Mouse (Mus musculus) limb, embryonic 14.5 days (tissue): ENCODE results near the gene Psmd6. TPM values are rescaled to one million over a fixed set of nuclear protein-coding genes. Genes with fewer than 3 reads are reported as not detected.

ENCODE experiments used
- ATAC-seq: fragments of 200-750 bp; cut with Nextera tagmentation; 2 replicates; pipeline ENCODE4 v1.8.0; 2017; ENCODE audit warnings: low read depth, moderate number of reproducible peaks, moderate TSS enrichment; ENCODE audit not compliant: low FRiP score
- DNase-seq: peaks from one replicate; pipeline ENCODE4 v3.0.0-alpha.2; 2015; ENCODE audit warnings: low spot score
- H3K27ac ChIP-seq: fragments of 300-500 bp; sonication (generic); replicated peaks from 2 replicates; pipeline ENCODE4 v1.5.1; 2014; ENCODE audit warnings: low read depth, mild to moderate bottlenecking, low read length, moderate library complexity, mixed read lengths
- H3K27me3 ChIP-seq: fragments of 300-500 bp; sonication (generic); 2 replicates; pipeline ENCODE4 v1.6.1; 2014; ENCODE audit warnings: low read length, mixed read lengths; ENCODE audit not compliant: control insufficient read depth, insufficient read depth
- H3K36me3 ChIP-seq: fragments of 300-500 bp; sonication (generic); 2 replicates; pipeline ENCODE4 v1.6.1; 2014; ENCODE audit warnings: mild to moderate bottlenecking, low read length, moderate library complexity, mixed read lengths; ENCODE audit not compliant: control insufficient read depth, insufficient read depth
- H3K4me1 ChIP-seq: fragments of 300-500 bp; sonication (generic); 2 replicates; pipeline ENCODE4 v1.6.1; 2014; ENCODE audit warnings: antibody characterized with exemption, low read length, mixed read lengths; ENCODE audit not compliant: control insufficient read depth, insufficient read depth
- H3K4me2 ChIP-seq: fragments of 300-500 bp; sonication (generic); replicated peaks from 2 replicates; pipeline ENCODE4 v1.6.1; 2014; ENCODE audit warnings: low read depth, mild to moderate bottlenecking, low read length, moderate library complexity; ENCODE audit not compliant: severe bottlenecking
- H3K4me3 ChIP-seq: fragments of 300-500 bp; sonication (generic); replicated peaks from 2 replicates; pipeline ENCODE4 v1.5.1; 2014; ENCODE audit warnings: low read length
- H3K9ac ChIP-seq: fragments of 300-500 bp; sonication (generic); 2 replicates; pipeline ENCODE4 v1.6.1; 2014; ENCODE audit warnings: mild to moderate bottlenecking, low read depth, low read length, moderate library complexity; ENCODE audit not compliant: severe bottlenecking
- H3K9me3 ChIP-seq: fragments of 300-500 bp; sonication (generic); 2 replicates; pipeline ENCODE4 v1.6.1; 2016; ENCODE audit warnings: low read length; ENCODE audit not compliant: control insufficient read depth
- POLR2A ChIP-seq: fragments of 200-500 bp; IDR thresholded peaks from 2 replicates; pipeline ENCODE4 v1.8.0; 2012; ENCODE audit warnings: inconsistent platforms, mild to moderate bottlenecking, moderate library complexity, borderline replicate concordance; ENCODE audit not compliant: insufficient read depth, insufficient read length; ENCODE audit errors: extremely low read depth
- WGBS: fragments of 180-500 bp; shearing (Covaris S2); extraction: QIAGEN DNeasy Blood & Tissue Kit; methylation state at CpG from one replicate; pipeline ENCODE4 v1.1.7; 2014; 5-methylcytosine and 5-hydroxymethylcytosine counted together
- polyA plus RNA-seq, 2 experiments: library from polyadenylated mRNA; depleted of rRNA in 1 of 2; stranded (reverse) in 1 of 2; unstranded in 1 of 2; fragments of >200 nt; fragmentation: Nextera tagmentation in 1 of 2; extraction: Ambion mirVana in 1 of 2; gene quantifications; 2 replicates each; pipeline versions ENCODE4 v1.2.1 to v1.2.3; 2012 to 2014

Gene Psmd6
- polyA plus RNA-seq, 2 experiments, result 103 to 232 TPM

DNA sequence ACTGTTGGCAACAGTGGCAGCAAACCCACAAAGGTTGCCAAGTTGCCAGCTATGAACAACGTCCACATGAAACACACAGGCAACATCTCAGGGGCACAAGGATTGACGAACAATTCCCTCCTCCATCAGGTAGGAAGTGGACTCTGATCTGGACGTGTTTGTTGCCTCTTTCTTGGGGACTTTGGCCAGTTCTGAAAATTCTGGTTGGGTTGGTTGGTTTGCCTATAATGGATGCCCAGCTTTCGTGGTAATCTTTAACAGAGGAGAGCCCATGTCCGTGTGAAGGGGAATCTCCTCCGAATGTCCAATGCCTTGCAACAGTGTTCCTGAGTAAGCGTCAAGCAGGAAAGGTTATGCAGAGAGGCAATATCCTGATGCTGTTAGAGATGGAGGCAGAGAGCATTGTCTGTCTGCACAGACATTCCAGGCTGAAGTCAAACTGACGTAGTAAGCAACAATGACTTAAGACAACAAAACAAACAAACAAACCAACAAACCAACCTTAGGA lies 20.0 kb downstream of the Psmd6 start:
- WGBS, result 91% methylated on average over 8 of the region's 8 CpGs
- no peak for ATAC-seq
- no peak overlapping the region for H3K4me2 ChIP-seq
- no peaks in the 10 kb centered on the region for H3K9me3 ChIP-seq
- no peak for TF ChIP-seq POLR2A
- H3K4me1 ChIP-seq, result no peaks in the 10 kb centered on the region
- H3K4me3 ChIP-seq, result no peak overlapping the region
- no peak overlapping the region for H3K27ac ChIP-seq
- no peak overlapping the region for H3K9ac ChIP-seq
- H3K36me3 ChIP-seq, result peaks cover 74% of the 10 kb centered on the region
- no peak for DNase-seq
- no peaks in the 10 kb centered on the region for H3K27me3 ChIP-seq

DNA sequence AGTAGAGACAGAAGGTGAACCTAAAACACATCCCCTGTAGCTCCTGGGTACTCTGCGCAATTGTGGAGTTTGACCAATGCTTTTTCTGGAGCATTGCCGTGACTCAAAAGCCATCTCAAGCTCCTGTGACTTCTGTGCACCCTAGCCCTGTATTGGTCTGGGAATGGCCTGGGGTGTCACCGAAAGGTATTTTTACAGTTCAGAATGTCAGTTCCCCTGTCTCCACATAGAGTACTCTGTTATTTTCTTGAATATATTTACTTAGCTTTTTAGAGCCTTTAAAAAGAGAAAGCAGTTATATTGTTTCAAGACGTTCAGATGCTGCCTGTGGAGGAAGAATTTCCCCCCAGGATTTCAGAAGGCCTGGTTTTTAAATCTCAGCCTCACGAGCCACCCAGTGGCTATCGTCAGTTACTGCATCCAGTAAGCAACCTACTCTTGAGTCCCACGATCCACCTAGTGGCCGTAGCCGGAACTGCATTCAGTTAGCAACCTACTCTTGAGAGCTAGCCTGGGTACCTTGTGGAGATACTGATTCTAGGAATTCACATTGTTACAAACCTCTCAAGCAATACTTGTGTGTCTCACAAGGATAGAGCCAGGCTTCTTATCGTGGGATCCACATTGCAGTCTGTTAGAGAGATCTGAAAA lies 22.3 kb downstream of the Psmd6 start:
- H3K9ac ChIP-seq, result no peak overlapping the region
- no peaks in the 10 kb centered on the region for H3K4me1 ChIP-seq
- 30% methylated on average over 10 of the region's 10 CpGs for WGBS
- no peak overlapping the region for H3K27ac ChIP-seq
- ATAC-seq (peak; percentile 75; the same call in 1 of the 2 replicates), DNase-seq (peak; percentile 91)
- no peaks in the 10 kb centered on the region for H3K9me3 ChIP-seq
- no peaks in the 10 kb centered on the region for H3K27me3 ChIP-seq
- no peak overlapping the region for H3K4me3 ChIP-seq
- H3K4me2 ChIP-seq, result no peak overlapping the region
- peak; percentile 29; the same call in 1 of the 2 replicates for TF ChIP-seq POLR2A
- H3K36me3 ChIP-seq, result peaks cover 69% of the 10 kb centered on the region

DNA sequence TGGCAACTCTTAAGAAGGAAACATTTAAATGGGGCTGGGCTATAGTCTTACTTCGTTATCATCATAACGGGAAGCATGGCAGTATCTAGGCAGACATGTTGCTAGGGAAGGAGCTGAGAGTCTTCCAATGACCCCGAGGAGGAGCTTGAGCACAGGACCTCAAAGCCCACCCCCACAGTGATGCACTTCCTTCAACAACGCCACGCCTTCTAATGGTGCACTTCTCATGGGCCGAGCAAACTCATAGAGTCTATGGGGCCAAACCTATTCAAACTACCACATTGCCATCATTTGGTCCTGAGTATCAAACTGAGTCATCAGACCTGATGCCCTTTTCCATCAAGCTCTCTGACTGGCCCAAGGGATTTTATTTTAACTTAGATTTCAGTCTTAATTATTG lies 30.2 kb downstream of the Psmd6 start:
- Histone ChIP-seq H3K27me3 (no peaks in the 10 kb centered on the region), H3K9me3 (no peaks in the 10 kb centered on the region), H3K4me2 (no peak overlapping the region), H3K36me3 (peaks cover 50% of the 10 kb centered on the region), H3K4me3 (no peak overlapping the region), H3K9ac (no peak overlapping the region), H3K27ac (no peak overlapping the region), H3K4me1 (no peaks in the 10 kb centered on the region)
- no peak for DNase-seq
- TF ChIP-seq POLR2A, result no peak
- 95% methylated on average over 6 of the region's 6 CpGs for WGBS
- ATAC-seq, result no peak

DNA sequence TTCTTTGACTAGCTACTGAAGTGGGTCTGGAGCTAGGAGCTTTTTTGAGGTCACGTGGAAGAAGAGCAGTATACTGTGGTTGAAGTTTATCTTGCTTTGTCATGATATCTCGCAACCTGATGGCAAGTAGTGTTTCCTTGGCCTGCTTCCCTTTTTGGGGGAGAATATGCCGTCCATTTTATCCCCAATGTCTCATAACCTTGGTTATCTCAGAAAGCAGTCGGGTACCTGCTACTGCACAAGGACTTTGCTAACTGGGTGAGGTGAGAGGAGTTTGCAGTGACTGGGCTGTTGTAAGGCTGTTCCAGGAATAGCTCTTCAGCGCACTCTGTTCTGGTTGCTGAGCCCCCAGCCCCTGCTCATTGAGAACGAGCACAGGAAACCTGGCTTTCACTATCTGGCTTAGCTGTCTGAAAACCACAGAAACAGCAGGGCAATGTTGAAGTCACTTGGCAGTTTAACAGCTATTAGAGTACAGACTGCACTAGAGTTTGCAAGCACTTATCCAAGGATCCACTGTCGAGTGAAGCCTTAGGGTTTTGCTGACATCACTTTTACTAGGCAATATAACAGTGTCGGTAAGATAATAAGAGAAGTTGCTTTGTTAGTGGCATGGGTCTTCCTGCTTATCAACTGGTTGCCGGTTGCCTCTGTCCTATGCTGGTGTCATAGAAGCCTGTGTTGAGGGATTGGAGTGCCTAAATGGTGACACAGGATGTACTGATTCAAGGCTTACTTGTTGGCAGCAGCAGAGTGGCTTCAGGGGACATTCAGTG lies 32.6 kb downstream of the Psmd6 start:
- DNase-seq, result no peak
- WGBS, result 82% methylated on average over 9 of the region's 9 CpGs
- Histone ChIP-seq H3K4me3 (no peak overlapping the region), H3K4me1 (no peaks in the 10 kb centered on the region), H3K9me3 (no peaks in the 10 kb centered on the region), H3K4me2 (no peak overlapping the region), H3K9ac (no peak overlapping the region), H3K27ac (no peak overlapping the region), H3K36me3 (peaks cover 44% of the 10 kb centered on the region), H3K27me3 (no peaks in the 10 kb centered on the region)
- no peak for TF ChIP-seq POLR2A
- no peak for ATAC-seq

DNA sequence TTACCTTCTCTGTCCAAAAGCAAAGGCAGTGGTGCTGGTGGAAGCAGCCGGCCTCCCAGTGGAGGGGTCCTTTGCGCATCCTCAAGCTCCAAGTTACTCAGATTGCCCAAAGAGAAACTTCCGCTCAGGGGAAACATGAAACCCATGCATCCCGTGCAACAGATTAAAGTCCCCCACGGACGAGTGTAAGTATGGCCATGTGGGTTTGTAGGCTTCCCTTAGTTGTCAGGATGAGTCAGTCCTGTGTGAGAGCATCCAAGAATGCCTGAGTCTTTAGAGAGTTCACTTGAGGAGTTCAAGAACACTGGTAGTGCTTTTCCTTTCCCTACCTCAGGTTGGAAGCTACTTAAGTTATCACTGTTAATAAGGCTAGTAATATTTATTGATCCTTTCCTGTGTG lies 33.4 kb downstream of the Psmd6 start:
- peaks cover 37% of the 10 kb centered on the region for H3K36me3 ChIP-seq
- WGBS, result 68% methylated on average over 6 of the region's 6 CpGs

More for the DNA sequence above, 33.4 kb downstream of the Psmd6 start:
- no peak overlapping the region for H3K27ac ChIP-seq
- no peaks in the 10 kb centered on the region for H3K4me1 ChIP-seq
- no peak for TF ChIP-seq POLR2A
- ATAC-seq, result no peak
- no peak overlapping the region for H3K4me3 ChIP-seq
- H3K9ac ChIP-seq, result no peak overlapping the region
- H3K27me3 ChIP-seq, result no peaks in the 10 kb centered on the region
- no peaks in the 10 kb centered on the region for H3K9me3 ChIP-seq
- DNase-seq, result no peak
- H3K4me2 ChIP-seq, result no peak overlapping the region
